Mouse (Mus musculus): ENCODE measurements around the gene Zfp874a. TPM values are rescaled to one million over a fixed set of nuclear protein-coding genes. Genes with fewer than 3 reads are reported as not detected.

Gene Zfp874a
- 3.2 and 3.7 TPM in 2 replicates for polyA plus RNA-seq (2012; rRNA removed)

DNA sequence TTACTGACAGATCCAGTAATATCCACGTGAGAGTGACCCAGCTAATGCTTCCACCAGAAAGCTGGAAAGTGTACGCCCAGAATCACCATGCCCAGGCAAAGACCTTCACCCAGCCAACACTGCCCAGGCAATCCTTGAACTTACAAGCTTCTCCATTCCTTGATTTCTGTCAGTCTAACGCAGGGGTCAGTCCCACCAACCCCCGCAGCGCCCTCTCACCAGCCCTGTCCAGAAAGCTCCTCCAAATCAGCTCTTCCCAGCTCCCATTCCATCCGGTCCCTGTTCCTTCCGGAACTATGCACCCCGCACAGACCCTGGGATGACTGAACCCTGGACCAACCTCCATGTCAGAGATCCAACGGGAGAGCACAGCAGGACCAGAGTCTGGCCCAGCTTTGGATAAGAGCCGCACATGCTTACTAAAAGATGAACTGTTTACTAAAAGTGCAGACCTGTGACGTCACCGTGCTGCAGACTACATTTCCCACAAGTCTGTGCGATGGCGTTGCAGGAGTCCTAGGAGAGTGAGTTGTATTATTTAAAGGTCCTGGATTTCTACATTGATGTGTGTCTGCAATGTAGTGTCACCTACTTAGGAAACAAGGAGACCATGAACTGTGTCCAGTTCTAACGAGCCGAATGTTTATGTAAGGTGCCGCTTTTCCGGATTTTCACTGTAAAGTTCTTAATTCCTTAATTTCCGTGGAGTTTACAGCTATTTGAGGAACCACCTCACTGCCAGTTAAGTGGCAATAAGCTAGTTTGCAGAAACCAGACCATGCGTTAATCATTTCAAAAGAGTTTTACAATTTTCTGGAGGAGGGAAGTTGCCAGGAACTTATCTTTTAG, at the start of gene Zfp874a:
Gene Zfp874a (minus strand): TSS at position 453 of the 849 bp plus-strand sequence.

DNA sequence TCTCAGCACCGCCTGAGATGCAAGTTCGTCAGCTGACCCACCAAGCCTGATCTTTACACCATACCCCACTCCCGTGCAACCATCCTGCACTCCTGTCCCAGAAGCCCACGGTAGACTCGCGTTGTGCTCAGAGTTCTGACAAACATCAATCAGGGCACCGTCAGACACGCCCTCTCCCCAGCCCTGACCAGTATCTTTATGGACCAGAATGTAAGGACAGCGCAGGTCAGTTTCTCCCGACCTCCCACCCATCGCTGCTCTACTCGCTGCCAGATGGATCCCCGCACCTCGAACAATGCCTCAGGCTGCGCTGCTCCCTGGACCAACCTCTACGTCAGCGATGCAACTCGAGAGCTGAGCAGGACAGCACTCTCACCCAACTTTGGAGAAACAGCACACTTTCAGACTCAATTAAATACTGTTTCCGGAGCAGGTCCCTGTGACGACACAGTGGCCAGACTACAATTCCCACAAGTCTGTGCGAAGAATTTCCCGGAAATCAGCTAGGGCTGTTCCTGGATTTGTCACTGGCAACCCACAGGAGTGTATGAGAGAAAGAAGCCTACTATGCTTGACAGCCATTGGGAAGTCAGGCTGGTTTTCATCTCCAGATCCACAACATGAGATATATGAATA, 48.8 kb upstream of the Zfp874a start, which contains the start of gene Zfp58:
Gene Zfp58 (minus strand): TSS at position 472 of the 636 bp plus-strand sequence.

DNA sequence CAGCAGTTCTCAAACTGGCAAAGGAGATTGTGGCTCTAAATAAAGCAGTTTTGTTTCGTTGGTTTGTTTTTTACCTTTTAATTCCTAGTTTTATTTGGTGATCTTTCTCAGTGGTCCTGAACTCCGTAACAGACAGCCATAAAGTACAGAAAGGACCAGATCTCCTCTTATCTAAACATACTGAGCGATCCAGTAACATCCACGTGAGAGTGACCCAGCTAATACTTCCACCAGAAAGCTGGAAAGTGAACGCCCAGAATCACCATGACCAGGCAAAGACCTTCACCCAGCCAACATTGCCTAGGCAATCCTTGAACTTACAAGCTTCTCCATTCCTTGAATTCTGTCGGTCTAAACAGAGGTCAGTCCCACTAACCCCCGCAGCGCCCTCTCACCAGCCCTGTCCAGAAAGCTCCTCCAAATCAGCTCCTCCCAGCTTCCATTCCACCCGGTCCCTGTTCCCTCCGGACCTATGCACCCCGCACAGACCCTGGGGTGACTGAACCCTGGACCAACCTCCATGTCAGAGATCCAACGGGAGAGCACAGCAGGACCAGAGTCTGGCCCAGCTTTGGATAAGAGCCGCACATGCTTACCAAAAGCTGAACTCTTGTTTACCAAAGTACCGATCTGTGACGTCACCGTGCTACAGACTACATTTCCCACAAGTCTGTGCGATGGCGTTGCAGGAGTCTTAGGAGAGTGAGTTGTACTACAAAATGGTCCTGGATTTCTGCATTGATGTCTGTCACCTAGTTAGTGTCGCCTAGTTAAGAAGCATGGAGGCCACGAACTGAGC, 32.4 kb upstream of the Zfp874a start, which contains the start of gene Zfp874b:
Gene Zfp874b (minus strand): TSS at position 634 of the 799 bp plus-strand sequence.

DNA sequence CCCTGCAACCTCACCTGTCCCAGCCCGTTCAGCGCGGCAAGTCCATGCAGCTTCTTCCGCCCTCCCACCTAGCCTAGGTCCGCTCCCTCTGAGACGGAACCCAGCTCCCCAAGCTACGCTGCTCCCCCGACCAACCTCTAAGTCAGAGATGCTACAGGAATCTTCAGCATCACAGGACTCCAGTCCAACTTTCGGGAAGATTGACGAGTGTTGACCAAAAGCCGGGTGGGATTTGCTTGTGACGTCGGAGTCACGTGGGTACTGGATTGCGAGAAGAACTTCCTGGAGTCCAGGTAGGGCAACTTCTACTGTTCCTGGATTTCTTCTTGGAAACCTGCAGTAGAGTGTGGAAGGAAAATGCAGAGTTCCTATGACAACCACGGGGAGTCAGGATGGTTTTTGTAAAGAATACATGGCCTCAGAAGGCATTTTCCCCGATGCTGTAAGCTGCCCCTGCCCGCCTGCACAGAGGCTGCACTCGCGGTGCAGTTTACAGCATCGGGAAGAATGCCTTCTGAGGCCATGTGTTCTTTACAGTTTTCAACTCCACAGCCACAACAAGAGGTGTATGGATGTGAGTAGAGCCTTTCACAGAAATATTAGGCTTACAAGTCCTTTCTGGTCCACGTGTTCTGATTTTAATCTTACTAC, 30.1 kb downstream of the Zfp874a start, which contains the start of gene Zfp459:
Gene Zfp459 (minus strand): TSS at position 212 of the 651 bp plus-strand sequence.

DNA sequence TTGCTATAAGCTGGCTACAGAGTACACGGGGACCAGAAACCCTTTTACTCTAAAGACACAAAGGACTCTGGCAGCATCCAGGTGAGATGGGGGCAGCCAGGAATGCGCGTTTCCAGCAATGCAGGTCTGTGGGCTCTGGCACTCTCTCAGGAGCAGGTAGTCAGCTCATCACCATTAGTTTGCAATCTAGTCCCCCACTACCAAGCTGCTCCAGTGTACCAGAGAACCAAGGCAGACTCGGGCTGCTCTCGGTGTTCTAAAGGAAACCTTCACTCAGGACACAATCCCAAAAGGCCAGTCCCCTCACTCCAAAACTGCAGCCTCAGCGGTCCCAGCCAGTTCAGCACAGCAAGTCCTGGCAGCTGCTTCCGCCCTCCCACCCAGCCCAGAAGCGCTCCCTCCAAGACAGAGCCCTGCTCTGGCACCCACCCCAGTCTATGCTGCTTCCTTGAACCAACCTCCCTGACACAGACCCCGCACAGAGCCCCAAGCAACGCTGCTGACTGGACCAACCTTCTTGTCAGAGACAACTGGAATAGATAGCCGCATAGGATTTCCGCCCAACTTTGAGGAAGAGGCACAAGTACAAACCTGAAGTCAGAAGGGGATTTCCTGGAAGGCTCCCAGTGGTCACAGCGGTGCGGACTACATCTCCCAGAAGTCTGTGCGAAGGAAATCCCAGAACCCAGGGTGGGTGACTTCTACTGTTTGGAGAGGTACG, 52.1 kb downstream of the Zfp874a start, which contains the start of gene Zfp429:
Gene Zfp429 (minus strand): TSS at position 637 of the 721 bp plus-strand sequence.

DNA sequence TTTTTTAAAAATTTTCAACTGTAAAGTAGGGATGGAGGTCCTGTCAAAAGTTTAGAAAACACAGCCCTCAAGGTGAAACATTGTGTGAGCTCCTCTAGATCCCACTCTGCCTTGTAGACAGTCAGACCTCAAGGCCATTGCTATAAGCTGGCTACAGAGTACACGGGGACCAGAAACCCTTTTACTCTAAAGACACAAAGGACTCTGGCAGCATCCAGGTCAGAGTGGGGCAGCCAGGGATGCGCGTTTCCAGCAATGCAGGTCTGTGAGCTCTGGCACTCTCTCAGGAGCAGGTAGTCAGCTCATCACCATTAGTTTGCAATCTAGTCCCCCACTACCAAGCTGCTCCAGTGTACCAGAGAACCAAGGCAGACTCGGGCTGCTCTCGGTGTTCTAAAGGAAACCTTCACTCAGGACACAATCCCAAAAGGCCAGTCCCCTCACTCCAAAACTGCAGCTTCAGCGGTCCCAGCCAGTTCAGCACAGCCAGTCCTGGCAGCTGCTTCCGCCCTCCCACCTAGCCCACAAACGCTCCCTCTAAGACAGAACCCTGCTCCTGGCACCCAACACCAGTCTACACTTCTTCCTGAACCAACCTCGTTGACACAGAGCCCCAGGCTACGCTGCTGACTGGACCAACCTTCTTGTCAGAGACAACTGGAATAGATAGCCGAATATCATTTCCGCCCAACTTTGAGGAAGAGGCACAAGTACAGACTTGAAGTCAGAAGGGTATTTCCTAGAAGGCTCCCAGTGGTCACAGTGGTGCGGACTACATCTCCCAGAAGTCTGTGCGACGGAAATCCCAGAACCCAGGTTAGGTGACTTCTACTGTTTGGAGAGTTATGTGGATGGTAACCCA, 76.1 kb downstream of the Zfp874a start, which contains the start of the genes Gm28041 and Zfp456:
Gene Gm28041 (minus strand): TSS at position 684 of the 862 bp plus-strand sequence.
Gene Zfp456 (minus strand): TSS at position 761 of the 862 bp plus-strand sequence.

Other genes with a start within 250 kb of the Zfp874a start
- 0.54 and 0.60 TPM in 2 replicates for gene Zfp458, start 173.2 kb downstream of the Zfp874a start, polyA plus RNA-seq (2012; rRNA removed)
- gene Zfp457, start 145.1 kb downstream of the Zfp874a start, polyA plus RNA-seq (2012; rRNA removed), result 0.55 and 0.75 TPM in 2 replicates
- gene Zfp595, start 119.1 kb downstream of the Zfp874a start, polyA plus RNA-seq (2012; rRNA removed), result 1.3 and 1.4 TPM in 2 replicates
- not detected in 2 replicates for gene Gm28044, start 91.1 kb downstream of the Zfp874a start, polyA plus RNA-seq (2012; rRNA removed)
- gene Zfp953, start 91.0 kb downstream of the Zfp874a start, polyA plus RNA-seq (2012; rRNA removed), result 0.58 and 0.60 TPM in 2 replicates
- 0.16 and 0.17 TPM in 2 replicates for gene Gm28041, start 75.9 kb downstream of the Zfp874a start, polyA plus RNA-seq (2012; rRNA removed)
- gene Zfp456, start 75.8 kb downstream of the Zfp874a start, polyA plus RNA-seq (2012; rRNA removed), result 0.26 and 0.30 TPM in 2 replicates
- 2.3 and 2.5 TPM in 2 replicates for gene Zfp429, start 51.8 kb downstream of the Zfp874a start, polyA plus RNA-seq (2012; rRNA removed)
- 0.05 and 0.18 TPM in 2 replicates for gene Zfp459, start 30.2 kb downstream of the Zfp874a start, polyA plus RNA-seq (2012; rRNA removed)
- gene Zfp874b, start 32.6 kb upstream of the Zfp874a start, polyA plus RNA-seq (2012; rRNA removed), result 2.4 and 2.6 TPM in 2 replicates
- gene Zfp58, start 48.9 kb upstream of the Zfp874a start, polyA plus RNA-seq (2012; rRNA removed), result 1.2 and 1.3 TPM in 2 replicates
- gene Gm26965, start 74.5 kb upstream of the Zfp874a start, polyA plus RNA-seq (2012; rRNA removed), result not detected in 2 replicates
- 7.7 and 8.6 TPM in 2 replicates for gene Zfp87, start 74.6 kb upstream of the Zfp874a start, polyA plus RNA-seq (2012; rRNA removed)
- gene Zfp748, start 102.2 kb upstream of the Zfp874a start, polyA plus RNA-seq (2012; rRNA removed), result 1.7 and 1.9 TPM in 2 replicates
- 0.84 TPM in 2 replicates for gene Zfp729b, start 158.1 kb upstream of the Zfp874a start, polyA plus RNA-seq (2012; rRNA removed)
- not detected in 2 replicates for gene Gm49345, start 186.1 kb upstream of the Zfp874a start, polyA plus RNA-seq (2012; rRNA removed)
- 0.81 and 0.91 TPM in 2 replicates for gene Zfp729a, start 186.2 kb upstream of the Zfp874a start, polyA plus RNA-seq (2012; rRNA removed)
- 2.1 and 2.3 TPM in 2 replicates for gene Zfp738, start 235.4 kb upstream of the Zfp874a start, polyA plus RNA-seq (2012; rRNA removed)